Mouse (Mus musculus): ENCODE measurements at regions not wholly inside any gene's neighbourhood (a gene's known extent, or its start where the extent isn't known, plus 50 kb on each side); places are given as distances from the start of the nearest gene placed in this dataset.

DNA sequence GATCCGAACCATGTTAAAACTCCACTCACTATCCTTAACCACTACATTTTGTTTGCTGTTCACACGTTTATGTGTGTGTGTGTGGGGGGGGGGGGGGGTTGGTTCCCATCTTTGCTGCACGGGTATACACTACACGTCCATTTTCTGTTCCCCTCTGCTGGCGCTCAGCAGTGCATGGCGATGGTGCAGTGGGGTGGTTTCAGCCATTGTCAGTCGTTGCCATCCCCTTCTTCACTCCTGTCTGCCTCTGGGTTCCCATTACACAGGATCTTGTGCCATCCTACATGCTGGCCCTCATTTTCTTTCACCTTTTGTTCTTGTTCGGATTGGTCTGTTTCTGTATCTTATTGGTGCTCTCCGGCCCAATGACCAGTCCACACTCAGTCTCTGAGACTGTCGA lies 194.4 kb downstream of the Dcdc2c start:
- ATAC-seq (ENCODE audit: low FRiP score, low TSS enrichment) = no peak
- Histone ChIP-seq H3K36me3 (ENCODE audit: control insufficient read depth, insufficient read depth, low read length) (no peaks in the 10 kb centered on the region), H3K4me3 (ENCODE audit: low read depth, low read length) (no peak overlapping the region), H3K9me3 (ENCODE audit: control insufficient read depth, low read length) (no peaks in the 10 kb centered on the region), H3K9ac (ENCODE audit: low read length) (no peak overlapping the region), H3K27me3 (ENCODE audit: control insufficient read depth, insufficient read depth, low read length) (no peaks in the 10 kb centered on the region), H3K4me1 (replicated peaks; ENCODE audit: control insufficient read depth, insufficient read depth) (no peaks in the 10 kb centered on the region), H3K27ac (replicated peaks) (no peak overlapping the region), H3K4me2 (replicated peaks; ENCODE audit: low read depth) (no peak overlapping the region)
- no peak for TF ChIP-seq EP300 (optimal IDR thresholded peaks at IDR 0.05)
- no peak for TF ChIP-seq CTCF (IDR thresholded peaks at IDR 0.05; ENCODE audit: low read depth)
- WGBS = 87% methylated on average over 10 of the region's 10 CpGs
- no peak for DNase-seq (ENCODE audit: low spot score)

DNA sequence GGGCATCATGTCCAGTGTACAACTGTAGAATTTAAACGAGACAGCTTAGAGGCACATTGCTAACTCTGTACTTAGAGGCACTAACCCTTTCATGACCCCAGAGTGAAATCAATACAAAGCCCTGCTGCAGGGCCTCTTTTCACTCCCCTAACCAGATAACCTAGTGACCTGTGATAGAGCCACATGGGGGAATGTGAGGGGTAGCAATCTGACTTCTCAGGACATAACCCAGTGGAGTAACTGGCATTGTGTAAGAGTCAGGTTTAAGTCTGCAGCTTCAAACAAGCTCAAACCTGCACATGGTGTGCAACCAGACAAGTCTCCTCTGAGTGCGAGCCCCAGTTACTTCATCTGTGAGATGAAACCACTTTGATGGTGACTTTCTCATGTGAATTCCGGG lies 199.1 kb downstream of the Dcdc2c start:
- no peak overlapping the region for H3K9ac ChIP-seq (ENCODE audit: low read length)
- H3K4me3 ChIP-seq (ENCODE audit: low read depth, low read length) = no peak overlapping the region
- 30% methylated on average over 3 of the region's 3 CpGs for WGBS
- TF ChIP-seq EP300 (optimal IDR thresholded peaks at IDR 0.05) = no peak
- TF ChIP-seq CTCF (IDR thresholded peaks at IDR 0.05; ENCODE audit: low read depth) = no peak
- H3K36me3 ChIP-seq (ENCODE audit: control insufficient read depth, insufficient read depth, low read length) = no peaks in the 10 kb centered on the region
- no peak overlapping the region for H3K4me2 ChIP-seq (replicated peaks; ENCODE audit: low read depth)
- no peaks in the 10 kb centered on the region for H3K9me3 ChIP-seq (ENCODE audit: control insufficient read depth, low read length)
- no peak for DNase-seq (ENCODE audit: low spot score)
- no peak overlapping the region for H3K27ac ChIP-seq (replicated peaks)
- no peaks in the 10 kb centered on the region for H3K27me3 ChIP-seq (ENCODE audit: control insufficient read depth, insufficient read depth, low read length)
- H3K4me1 ChIP-seq (replicated peaks; ENCODE audit: control insufficient read depth, insufficient read depth) = no peaks in the 10 kb centered on the region
- ATAC-seq (ENCODE audit: low FRiP score, low TSS enrichment) = no peak

DNA sequence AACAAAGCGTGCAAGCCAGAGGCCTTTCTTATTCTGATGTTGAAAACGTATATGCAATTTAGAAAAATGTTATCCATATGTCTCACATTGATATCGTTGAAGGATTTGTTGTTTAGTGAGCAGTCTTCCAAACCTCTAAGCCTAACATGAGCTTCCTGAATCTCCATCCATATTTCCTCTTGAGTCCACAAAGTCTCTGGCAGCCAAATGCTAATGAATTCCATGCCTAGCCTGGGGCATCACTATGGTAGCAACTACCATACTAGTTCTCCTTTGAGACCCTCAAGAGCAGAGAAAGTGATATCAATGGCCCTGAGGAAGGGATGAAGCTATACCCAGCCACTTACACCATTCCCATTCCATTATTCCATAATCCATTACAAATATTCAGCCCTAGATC lies 199.6 kb downstream of the Dcdc2c start:
- TF ChIP-seq EP300 (optimal IDR thresholded peaks at IDR 0.05) = no peak
- no peak for TF ChIP-seq CTCF (IDR thresholded peaks at IDR 0.05; ENCODE audit: low read depth)
- Histone ChIP-seq H3K27me3 (ENCODE audit: control insufficient read depth, insufficient read depth, low read length) (no peaks in the 10 kb centered on the region), H3K4me1 (replicated peaks; ENCODE audit: control insufficient read depth, insufficient read depth) (no peaks in the 10 kb centered on the region), H3K9ac (ENCODE audit: low read length) (no peak overlapping the region), H3K36me3 (ENCODE audit: control insufficient read depth, insufficient read depth, low read length) (no peaks in the 10 kb centered on the region), H3K9me3 (ENCODE audit: control insufficient read depth, low read length) (no peaks in the 10 kb centered on the region), H3K4me3 (ENCODE audit: low read depth, low read length) (no peak overlapping the region), H3K4me2 (replicated peaks; ENCODE audit: low read depth) (no peak overlapping the region), H3K27ac (replicated peaks) (no peak overlapping the region)
- ATAC-seq (ENCODE audit: low FRiP score, low TSS enrichment) = no peak
- 70% methylated on average over 3 of the region's 3 CpGs for WGBS
- DNase-seq (ENCODE audit: low spot score) = no peak

DNA sequence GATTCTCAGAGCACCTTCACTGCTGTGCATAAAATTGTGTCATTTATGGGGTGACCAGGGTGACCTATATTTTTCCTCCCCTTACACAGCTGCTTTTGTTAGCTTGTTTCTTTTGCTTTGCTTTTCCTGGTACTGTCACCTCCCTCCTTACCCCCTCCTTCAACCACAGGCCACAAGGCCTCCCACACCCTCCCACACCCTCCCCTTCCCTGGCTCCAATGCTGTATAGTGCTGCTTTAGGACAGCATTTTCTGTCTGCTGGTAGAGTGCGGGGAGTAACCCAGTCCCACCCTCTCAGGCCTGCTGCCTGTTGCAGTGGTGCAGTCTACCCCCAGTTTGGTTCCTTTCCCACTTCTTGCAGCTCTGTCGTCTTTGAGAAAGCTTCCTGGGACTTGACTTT lies 209.5 kb downstream of the Dcdc2c start:
- ATAC-seq (ENCODE audit: low FRiP score, low TSS enrichment) = no peak
- TF ChIP-seq EP300 (optimal IDR thresholded peaks at IDR 0.05) (no peak), CTCF (IDR thresholded peaks at IDR 0.05; ENCODE audit: low read depth) (no peak)
- Histone ChIP-seq H3K9ac (ENCODE audit: low read length) (no peak overlapping the region), H3K36me3 (ENCODE audit: control insufficient read depth, insufficient read depth, low read length) (no peaks in the 10 kb centered on the region), H3K4me3 (ENCODE audit: low read depth, low read length) (no peak overlapping the region), H3K27ac (replicated peaks) (no peak overlapping the region), H3K9me3 (ENCODE audit: control insufficient read depth, low read length) (no peaks in the 10 kb centered on the region), H3K4me1 (replicated peaks; ENCODE audit: control insufficient read depth, insufficient read depth) (no peaks in the 10 kb centered on the region), H3K27me3 (ENCODE audit: control insufficient read depth, insufficient read depth, low read length) (no peaks in the 10 kb centered on the region), H3K4me2 (replicated peaks; ENCODE audit: low read depth) (no peak overlapping the region)
- DNase-seq (ENCODE audit: low spot score) = peak; percentile 17
- 64% methylated on average over 2 of the region's 2 CpGs for WGBS

DNA sequence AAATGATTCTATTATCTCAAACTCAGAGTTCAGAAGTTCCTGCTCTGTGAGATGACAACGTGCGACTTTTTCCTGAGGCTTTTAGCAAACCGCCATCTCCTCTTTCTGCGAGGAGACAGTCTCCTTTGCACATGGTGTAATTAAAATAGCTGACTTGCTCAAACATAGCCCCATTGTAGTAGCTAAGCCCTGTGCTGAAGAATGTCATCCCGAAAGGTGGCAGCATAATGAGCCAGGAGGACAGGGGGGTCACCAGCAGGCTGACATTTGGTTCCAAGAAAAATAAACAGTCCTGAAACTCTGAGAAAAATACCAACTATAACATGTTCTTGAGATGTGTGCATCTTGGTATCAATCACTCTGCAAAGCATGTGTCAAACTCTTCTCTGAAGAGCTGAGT lies 219.6 kb downstream of the Dcdc2c start:
- TF ChIP-seq EP300 (optimal IDR thresholded peaks at IDR 0.05) (no peak), CTCF (IDR thresholded peaks at IDR 0.05; ENCODE audit: low read depth) (no peak)
- Histone ChIP-seq H3K27me3 (ENCODE audit: control insufficient read depth, insufficient read depth, low read length) (no peaks in the 10 kb centered on the region), H3K27ac (replicated peaks) (no peak overlapping the region), H3K4me2 (replicated peaks; ENCODE audit: low read depth) (no peak overlapping the region), H3K9me3 (ENCODE audit: control insufficient read depth, low read length) (no peaks in the 10 kb centered on the region), H3K4me1 (replicated peaks; ENCODE audit: control insufficient read depth, insufficient read depth) (no peaks in the 10 kb centered on the region), H3K36me3 (ENCODE audit: control insufficient read depth, insufficient read depth, low read length) (no peaks in the 10 kb centered on the region), H3K4me3 (ENCODE audit: low read depth, low read length) (no peak overlapping the region), H3K9ac (ENCODE audit: low read length) (no peak overlapping the region)
- WGBS = 15% methylated on average over 5 of the region's 5 CpGs
- ATAC-seq (ENCODE audit: low FRiP score, low TSS enrichment) (no peak), DNase-seq (ENCODE audit: low spot score) (no peak)

DNA sequence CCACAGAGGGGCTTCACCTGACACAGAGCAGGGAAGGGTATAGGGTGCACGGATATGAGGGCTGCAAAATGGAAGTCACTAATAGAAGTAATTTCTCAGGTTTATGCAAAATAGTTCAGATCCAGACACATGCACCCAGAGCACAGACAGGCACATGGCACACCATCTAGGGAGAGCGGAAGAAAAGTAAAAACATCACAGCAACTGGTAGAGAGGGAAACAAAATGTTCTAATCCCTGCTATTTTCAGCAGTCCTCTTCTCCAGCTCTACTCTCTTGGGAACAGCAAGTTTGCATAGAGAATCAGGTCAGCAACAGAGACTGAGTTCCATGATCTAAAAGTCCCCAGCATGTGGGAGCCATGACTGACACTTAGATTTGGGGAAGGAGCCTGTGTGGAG lies 220.4 kb downstream of the Dcdc2c start:
- TF ChIP-seq CTCF (IDR thresholded peaks at IDR 0.05; ENCODE audit: low read depth) = no peak
- no peak for TF ChIP-seq EP300 (optimal IDR thresholded peaks at IDR 0.05)
- no peaks in the 10 kb centered on the region for H3K27me3 ChIP-seq (ENCODE audit: control insufficient read depth, insufficient read depth, low read length)
- ATAC-seq (ENCODE audit: low FRiP score, low TSS enrichment) = no peak
- no peaks in the 10 kb centered on the region for H3K9me3 ChIP-seq (ENCODE audit: control insufficient read depth, low read length)
- H3K4me3 ChIP-seq (ENCODE audit: low read depth, low read length) = no peak overlapping the region
- DNase-seq (ENCODE audit: low spot score) = no peak
- WGBS = 80% methylated on average over 2 of the region's 2 CpGs
- no peaks in the 10 kb centered on the region for H3K4me1 ChIP-seq (replicated peaks; ENCODE audit: control insufficient read depth, insufficient read depth)
- H3K4me2 ChIP-seq (replicated peaks; ENCODE audit: low read depth) = no peak overlapping the region
- H3K9ac ChIP-seq (ENCODE audit: low read length) = no peak overlapping the region
- H3K27ac ChIP-seq (replicated peaks) = no peak overlapping the region
- H3K36me3 ChIP-seq (ENCODE audit: control insufficient read depth, insufficient read depth, low read length) = no peaks in the 10 kb centered on the region

Data from stomach, postnatal 0 days (tissue).